Mouse (Mus musculus) heart, embryonic 10.5 days (tissue): ENCODE data around the gene Fcrlb. TPM values are rescaled to one million over a fixed set of nuclear protein-coding genes. Genes with fewer than 3 reads are reported as not detected.

ENCODE experiments used
- DNase-seq: peaks from one replicate; pipeline ENCODE4 v3.0.0-alpha.2; 2017; ENCODE audit warnings: low spot score
- H3K27ac ChIP-seq: fragments of 300-500 bp; sonication (generic); 2 replicates; pipeline ENCODE4 v1.5.1; 2016; ENCODE audit warnings: mild to moderate bottlenecking
- H3K27me3 ChIP-seq: fragments of 300-500 bp; sonication (generic); 2 replicates; pipeline ENCODE4 v1.6.1; 2016; ENCODE audit warnings: mild to moderate bottlenecking; ENCODE audit not compliant: poor library complexity, insufficient read depth, severe bottlenecking
- H3K36me3 ChIP-seq: fragments of 300-500 bp; sonication (generic); 2 replicates; pipeline ENCODE4 v1.6.1; 2016; ENCODE audit warnings: mild to moderate bottlenecking, moderate library complexity
- H3K4me1 ChIP-seq: fragments of 300-500 bp; sonication (generic); 2 replicates; pipeline ENCODE4 v1.6.1; 2016; ENCODE audit warnings: mild to moderate bottlenecking
- H3K4me3 ChIP-seq: fragments of 300-500 bp; sonication (generic); 2 replicates; pipeline ENCODE4 v1.5.1; 2016; ENCODE audit warnings: mild to moderate bottlenecking, moderate library complexity
- H3K9me3 ChIP-seq: fragments of 300-500 bp; sonication (generic); 2 replicates; pipeline ENCODE4 v1.6.1; 2016; ENCODE audit warnings: mild to moderate bottlenecking, moderate library complexity
- WGBS: fragments of 180-500 bp; shearing (Covaris S2); methylation state at CpG from one replicate; pipeline ENCODE4 v1.1.7; 2016; 5-methylcytosine and 5-hydroxymethylcytosine counted together
- polyA plus RNA-seq: library from polyadenylated mRNA; unstranded; fragments of >200 nt; fragmentation: Nextera tagmentation; extraction: Ambion mirVana; gene quantifications from 2 replicates; pipeline ENCODE4 v1.2.1, GENCODE M21; 2016

The Fcrlb gene
- polyA plus RNA-seq, 1 experiment from 2014 or later, result not detected

GRCm38 (mm10) chr1:170882915-170883485 lies 29.7 kb downstream of the Fcrlb start:
- H3K27ac ChIP-seq, result no peak overlapping the region
- WGBS, result 86% methylated on average over 5 of the region's 5 CpGs
- peaks cover 30% of the 10 kb centered on the region for H3K36me3 ChIP-seq
- no peaks in the 10 kb centered on the region for H3K27me3 ChIP-seq
- no peaks in the 10 kb centered on the region for H3K9me3 ChIP-seq
- no peak for DNase-seq
- H3K4me3 ChIP-seq, result no peak overlapping the region
- H3K4me1 ChIP-seq, result peaks cover 15% of the 10 kb centered on the region

- Histone ChIP-seq H3K36me3 (peaks cover 69% of the 10 kb centered on the region), H3K27me3 (no peaks in the 10 kb centered on the region), H3K4me1 (no peaks in the 10 kb centered on the region), H3K27ac (no peak overlapping the region), H3K4me3 (no peak overlapping the region), H3K9me3 (no peaks in the 10 kb centered on the region)
- DNase-seq, result no peak
- WGBS, result 77% methylated on average over 5 of the region's 5 CpGs
Measured at GRCm38 (mm10) chr1:170876906-170877305, 35.8 kb downstream of the Fcrlb start.

GRCm38 (mm10) chr1:170875676-170876075 lies 37.1 kb downstream of the Fcrlb start:
- no peak overlapping the region for H3K4me3 ChIP-seq
- peaks cover 67% of the 10 kb centered on the region for H3K36me3 ChIP-seq
- H3K27ac ChIP-seq, result no peak overlapping the region
- WGBS, result 83% methylated on average over 3 of the region's 3 CpGs
- H3K4me1 ChIP-seq, result no peaks in the 10 kb centered on the region
- H3K9me3 ChIP-seq, result no peaks in the 10 kb centered on the region
- DNase-seq, result no peak
- H3K27me3 ChIP-seq, result no peaks in the 10 kb centered on the region

GRCm38 (mm10) chr1:170871961-170872360 lies 40.8 kb downstream of the Fcrlb start:
- Histone ChIP-seq H3K36me3 (peaks cover 39% of the 10 kb centered on the region), H3K4me3 (no peak overlapping the region), H3K27me3 (no peaks in the 10 kb centered on the region), H3K4me1 (no peaks in the 10 kb centered on the region), H3K27ac (no peak overlapping the region), H3K9me3 (no peaks in the 10 kb centered on the region)
- DNase-seq, result peak; percentile 20
- WGBS, result 91% methylated on average over 2 of the region's 2 CpGs

- no peaks in the 10 kb centered on the region for H3K27me3 ChIP-seq
- peaks cover 5% of the 10 kb centered on the region; the same call in 1 of the 2 replicates for H3K4me1 ChIP-seq
- WGBS, result 82% methylated on average over 6 of the region's 6 CpGs
- peak; percentile 56 for DNase-seq
- no peak overlapping the region for H3K27ac ChIP-seq
- H3K9me3 ChIP-seq, result no peaks in the 10 kb centered on the region
- peaks cover 34% of the 10 kb centered on the region for H3K36me3 ChIP-seq
- H3K4me3 ChIP-seq, result no peak overlapping the region
Measured at GRCm38 (mm10) chr1:170871402-170871801, 41.3 kb downstream of the Fcrlb start.

- H3K27ac ChIP-seq, result peak overlapping the region; percentile 90
- no peaks in the 10 kb centered on the region for H3K27me3 ChIP-seq
- peak overlapping the region; percentile 91 for H3K4me3 ChIP-seq
- DNase-seq, result peak; percentile 57
- H3K4me1 ChIP-seq, result peaks cover 17% of the 10 kb centered on the region; the same call in 1 of the 2 replicates
- H3K9me3 ChIP-seq, result no peaks in the 10 kb centered on the region
- peaks cover 17% of the 10 kb centered on the region; the same call in 1 of the 2 replicates for H3K36me3 ChIP-seq
- WGBS, result 18% methylated on average over 14 of the region's 14 CpGs
Measured at GRCm38 (mm10) chr1:170868905-170869283, 43.8 kb downstream of the Fcrlb start.

- Histone ChIP-seq H3K27ac (peak overlapping the region; percentile 90), H3K4me1 (peaks cover 18% of the 10 kb centered on the region), H3K9me3 (no peaks in the 10 kb centered on the region), H3K36me3 (peaks cover 14% of the 10 kb centered on the region; the same call in 1 of the 2 replicates), H3K27me3 (no peaks in the 10 kb centered on the region), H3K4me3 (peak overlapping the region; percentile 91)
- WGBS, result under 1% methylated on average over 33 of the region's 33 CpGs
- peak; percentile 92 for DNase-seq
Measured at GRCm38 (mm10) chr1:170868107-170868904, 44.4 kb downstream of the Fcrlb start.

- peaks cover 14% of the 10 kb centered on the region; the same call in 1 of the 2 replicates for H3K36me3 ChIP-seq
- peak; percentile 97 for DNase-seq
- H3K27ac ChIP-seq, result peak within 1 kb of the TSS; percentile 90
- no peaks in the 10 kb centered on the region for H3K9me3 ChIP-seq
- no peaks in the 10 kb centered on the region for H3K27me3 ChIP-seq
- peak within 1 kb of the TSS; percentile 91 for H3K4me3 ChIP-seq
- peaks cover 24% of the 10 kb centered on the region for H3K4me1 ChIP-seq
- under 1% methylated on average over 25 of the region's 25 CpGs for WGBS
Measured at GRCm38 (mm10) chr1:170867691-170868105, 45.0 kb downstream of the Fcrlb start, which contains the start of gene Atf6. TSS of gene Atf6 (minus strand) at chr1:170867771.

GRCm38 (mm10) chr1:170866992-170867690 lies 45.6 kb downstream of the Fcrlb start:
- no peak for DNase-seq
- 2% methylated on average over 30 of the region's 30 CpGs for WGBS

GRCm38 (mm10) chr1:170865406-170865805 lies 47.3 kb downstream of the Fcrlb start:
- no peaks in the 10 kb centered on the region for H3K9me3 ChIP-seq
- peak overlapping the region; percentile 37 for H3K4me3 ChIP-seq
- DNase-seq, result peak; percentile 64
- H3K36me3 ChIP-seq, result no peaks in the 10 kb centered on the region
- peak overlapping the region; percentile 56; the same call in 1 of the 2 replicates for H3K27ac ChIP-seq
- no peaks in the 10 kb centered on the region for H3K27me3 ChIP-seq
- WGBS, result 44% methylated on average over 5 of the region's 5 CpGs
- H3K4me1 ChIP-seq, result peaks cover 34% of the 10 kb centered on the region

More at GRCm38 (mm10) chr1:170866992-170867690, 45.6 kb downstream of the Fcrlb start:
- H3K27me3 ChIP-seq, result no peaks in the 10 kb centered on the region
- no peaks in the 10 kb centered on the region for H3K9me3 ChIP-seq
- H3K4me1 ChIP-seq, result peaks cover 29% of the 10 kb centered on the region
- peak overlapping the region; percentile 90 for H3K27ac ChIP-seq
- H3K36me3 ChIP-seq, result peaks cover 9% of the 10 kb centered on the region; the same call in 1 of the 2 replicates
- peak overlapping the region; percentile 91 for H3K4me3 ChIP-seq

GRCm38 (mm10) chr1:170864754-170865153 lies 48.0 kb downstream of the Fcrlb start:
- Histone ChIP-seq H3K27ac (no peak overlapping the region), H3K4me3 (no peak overlapping the region), H3K4me1 (peaks cover 34% of the 10 kb centered on the region), H3K9me3 (no peaks in the 10 kb centered on the region), H3K36me3 (no peaks in the 10 kb centered on the region), H3K27me3 (no peaks in the 10 kb centered on the region)
- 89% methylated on average over 3 of the region's 3 CpGs for WGBS
- no peak for DNase-seq

- Histone ChIP-seq H3K4me3 (no peak overlapping the region), H3K4me1 (peaks cover 34% of the 10 kb centered on the region), H3K27me3 (no peaks in the 10 kb centered on the region), H3K36me3 (no peaks in the 10 kb centered on the region), H3K27ac (no peak overlapping the region), H3K9me3 (no peaks in the 10 kb centered on the region)
- DNase-seq, result no peak
Measured at GRCm38 (mm10) chr1:170864234-170864633, 48.5 kb downstream of the Fcrlb start.

- 52% methylated on average over 4 of the region's 4 CpGs for WGBS
- Histone ChIP-seq H3K4me3 (no peak overlapping the region), H3K27ac (no peak overlapping the region), H3K36me3 (no peaks in the 10 kb centered on the region), H3K4me1 (peaks cover 34% of the 10 kb centered on the region), H3K9me3 (no peaks in the 10 kb centered on the region), H3K27me3 (no peaks in the 10 kb centered on the region)
- no peak for DNase-seq
Measured at GRCm38 (mm10) chr1:170863033-170863432, 49.7 kb downstream of the Fcrlb start.
